Comparison of ENCODE assay signal across 8 mouse cellular contexts in genomic region chr4:132211953-132212734, GRCm38 (mm10). TPM values are rescaled to one million over a fixed set of nuclear protein-coding genes. Genes with fewer than 3 reads are reported as not detected.
DNase-seq lines count a peak whose midpoint lies in the region; ATAC-seq lines count a peak whose summit lies in the region.

Ythdf2 (minus strand) TSS chr4:132212303.

- peak within 1 kb of the TSS; percentile 99 for H3K9ac ChIP-seq in heart, embryonic 14.5 days (ENCODE audit: low read length)
- peak within 1 kb of the TSS; percentile 99 for H3K9ac ChIP-seq in liver, embryonic 13.5 days
- peak within 1 kb of the TSS; percentile 99 for H3K9ac ChIP-seq in stomach, embryonic 16.5 days (ENCODE audit: low read length)

- peak; percentile 98 for ATAC-seq in heart, embryonic 14.5 days (ENCODE audit: insufficient number of reproducible peaks, insufficient read depth, low FRiP score, low read depth)
- peak; percentile 97 for ATAC-seq in liver, embryonic 13.5 days (ENCODE audit: low read depth)
- peak; percentile 98 for ATAC-seq in stomach, embryonic 16.5 days (ENCODE audit: insufficient read depth, low FRiP score)

- peaks cover 2% of the 10 kb centered on the region; the same call in 1 of the 2 replicates for H3K4me1 ChIP-seq in brown adipose tissue, adult 24 weeks (ENCODE audit: control insufficient read depth, insufficient read depth, insufficient read length, low read length)
- peaks cover 2 to 17% of the 10 kb centered on the region in 2 experiments; a peak in 3 of 4 replicates for H3K4me1 ChIP-seq in heart, embryonic 14.5 days (ENCODE audit: control insufficient read depth in 2 of 2, insufficient read depth in 2 of 2, low read length in 2 of 2)
- peaks cover 74% of the 10 kb centered on the region for H3K4me1 ChIP-seq in liver, embryonic 13.5 days (replicated peaks)
- H3K4me1 ChIP-seq in stomach, embryonic 16.5 days (ENCODE audit: control insufficient read depth, insufficient read depth, low read length), result peaks cover 17% of the 10 kb centered on the region

- peak within 1 kb of the TSS; percentile 80 for H3K4me2 ChIP-seq in heart, embryonic 14.5 days (ENCODE audit: low read length)
- peak within 1 kb of the TSS; percentile 83 for H3K4me2 ChIP-seq in liver, embryonic 13.5 days
- H3K4me2 ChIP-seq in stomach, embryonic 16.5 days (ENCODE audit: low read depth, low read length), result peak within 1 kb of the TSS; percentile 71

- H3K27me3 ChIP-seq in heart, embryonic 14.5 days (ENCODE audit: control insufficient read depth, insufficient read depth, low read length), result no peaks in the 10 kb centered on the region
- no peaks in the 10 kb centered on the region for H3K27me3 ChIP-seq in liver, embryonic 13.5 days
- H3K27me3 ChIP-seq in stomach, embryonic 16.5 days (ENCODE audit: control insufficient read depth, insufficient read depth, low read length), result no peaks in the 10 kb centered on the region

- WGBS in heart, embryonic 14.5 days, result 2% methylated on average over 67 of the region's 78 CpGs
- 1% methylated on average over 78 of the region's 78 CpGs for WGBS in liver, embryonic 13.5 days (ENCODE audit: insufficient replicate concordance)
- 1% methylated on average over 78 of the region's 78 CpGs for WGBS in stomach, embryonic 16.5 days

- H3K27ac ChIP-seq in brown adipose tissue, adult 24 weeks (replicated peaks; ENCODE audit: low read depth, low read length), result peak within 1 kb of the TSS; percentile 93
- H3K27ac ChIP-seq in heart, embryonic 14.5 days (replicated peaks in 1 of 2; ENCODE audit: control insufficient read depth in 1 of 2, insufficient read depth in 1 of 2, low read depth in 2 of 2, low read length in 2 of 2), result peak within 1 kb of the TSS; percentile 89 to 93
- H3K27ac ChIP-seq in liver, embryonic 13.5 days, result peak within 1 kb of the TSS; percentile 96
- H3K27ac ChIP-seq in stomach, embryonic 16.5 days (ENCODE audit: low read length), result peak within 1 kb of the TSS; percentile 94

- no peaks in the 10 kb centered on the region for H3K9me3 ChIP-seq in heart, embryonic 14.5 days (ENCODE audit: control insufficient read depth, low read length)
- no peaks in the 10 kb centered on the region for H3K9me3 ChIP-seq in liver, embryonic 13.5 days (replicated peaks)
- no peaks in the 10 kb centered on the region for H3K9me3 ChIP-seq in stomach, embryonic 16.5 days (replicated peaks; ENCODE audit: control insufficient read depth, low read length)

- peaks cover 31% of the 10 kb centered on the region for H3K36me3 ChIP-seq in heart, embryonic 14.5 days (ENCODE audit: control insufficient read depth, insufficient read depth, low read length)
- peaks cover 27% of the 10 kb centered on the region for H3K36me3 ChIP-seq in liver, embryonic 13.5 days
- peaks cover 6% of the 10 kb centered on the region; the same call in 1 of the 2 replicates for H3K36me3 ChIP-seq in stomach, embryonic 16.5 days (ENCODE audit: control insufficient read depth, insufficient read depth, low read length)

- peak; percentile 99 for DNase-seq in CD4-positive, CD25-positive, alpha-beta regulatory T cell, adult 2 months (ENCODE audit: low read depth, low spot score)
- DNase-seq in fibroblast of lung, adult 2 months (ENCODE audit: low read depth), result peak; percentile 73
- peak; percentile 99 for DNase-seq in kidney, postnatal 14 days
- peak; percentile 94 for DNase-seq in liver, embryonic 13.5 days
- DNase-seq in neural tube, embryonic 10.5 days (ENCODE audit: extremely low spot score, low spot score), result peak; percentile 98

- H3K4me3 ChIP-seq in brown adipose tissue, adult 24 weeks (ENCODE audit: insufficient read depth, low read depth, low read length), result peak within 1 kb of the TSS; percentile 99
- peak within 1 kb of the TSS; percentile 86 to 99 for H3K4me3 ChIP-seq in heart, embryonic 14.5 days (ENCODE audit: control insufficient read depth in 1 of 2, insufficient read depth in 1 of 2, low read depth in 1 of 2, low read length in 2 of 2)
- peak within 1 kb of the TSS; percentile 99 for H3K4me3 ChIP-seq in liver, embryonic 13.5 days (replicated peaks)
- peak within 1 kb of the TSS; percentile 97 for H3K4me3 ChIP-seq in stomach, embryonic 16.5 days (replicated peaks; ENCODE audit: low read length)

RNA-seq across cellular contexts. Expression of gene Ythdf2, which starts in this region (rescaled TPM):
- 22.4 and 24.6 TPM in 2 replicates for polyA plus RNA-seq in brown adipose tissue, adult 24 weeks (2012; ENCODE audit: insufficient read depth, insufficient read length, missing spikeins)
- polyA plus RNA-seq in heart, embryonic 14.5 days (2014; fragmentation: Nextera tagmentation; extraction: Ambion mirVana), result 66.3 and 70.9 TPM in 2 replicates
- 40.3 and 48.5 TPM in 2 replicates for polyA plus RNA-seq in liver, embryonic 13.5 days (2015; fragmentation: Nextera tagmentation; extraction: Ambion mirVana)
- polyA plus RNA-seq in stomach, embryonic 16.5 days (2015; fragmentation: Nextera tagmentation; extraction: Ambion mirVana), result 75.6 and 84.2 TPM in 2 replicates

Comparison
In these comparisons a context has a peak if more than half of its experiments do, and no peak if none do; other contexts are left out.
1. Peak in every context shown above with its lines: DNase-seq, ATAC-seq, H3K4me3 ChIP-seq and H3K27ac ChIP-seq.